Mouse (Mus musculus) adrenal gland, postnatal 36 days (tissue): ENCODE data around the gene Retnlb. TPM values are rescaled to one million over a fixed set of nuclear protein-coding genes. Genes with fewer than 3 reads are reported as not detected.

ENCODE experiments used
- total RNA-seq, 2 experiments: library from RNA; stranded (reverse); gene quantifications; 2 replicates each; pipeline ENCODE4 v1.2.3; 2021

The Retnlb gene
- total RNA-seq, 2 experiments from 2014 or later = not detected

Other genes with a start within 250 kb of the Retnlb start
- not detected for gene Trat1, start 44.8 kb upstream of the Retnlb start, total RNA-seq
- gene Retnla, start 25.7 kb downstream of the Retnlb start, total RNA-seq = 10 to 100 TPM; 10.9 to 30.4 TPM
- gene Retnlg, start 55.8 kb downstream of the Retnlb start, total RNA-seq = under 1 TPM in 1 of 2 experiments, not detected in 1; 0.76 TPM
- gene Dzip3, start 177.3 kb downstream of the Retnlb start, total RNA-seq = 10 to 100 TPM; 19.2 to 21.8 TPM
- 1 to 10 TPM; 2.8 to 3.1 TPM for gene Cip2a, start 177.3 kb downstream of the Retnlb start, total RNA-seq
- not detected for gene Myh15, start 240.6 kb downstream of the Retnlb start, total RNA-seq